Mouse (Mus musculus) ES-Bruce4 (cell line): ENCODE measurements around the gene Ctnnd2.

Experiments
- CTCF ChIP-seq: IDR thresholded peaks from one replicate; pipeline ENCODE4 v1.8.1; 2011; ENCODE audit warnings: low read depth, low read length
- EP300 ChIP-seq: IDR thresholded peaks from 2 replicates; pipeline ENCODE4 v1.6.1; 2011; ENCODE audit warnings: low read depth, low read length; ENCODE audit not compliant: insufficient read depth

GRCm38 (mm10) chr15:30383075-30383842 lies 210.9 kb downstream of the Ctnnd2 start:
- no peak for TF ChIP-seq CTCF
- TF ChIP-seq EP300, result 0 out of 2 replicates have a peak, but pooled peaks have one; percentile 7
